Mouse (Mus musculus) bone marrow, adult 2 months (tissue): Measurements from ENCODE around the gene Csnk1d.

Experiments
- CTCF ChIP-seq: fragments of 200-500 bp; IDR thresholded peaks from 2 replicates; pipeline ENCODE4 v1.5.1; 2011; ENCODE audit warnings: low read length, control low read depth; ENCODE audit not compliant: control insufficient read depth, insufficient read depth
- POLR2A ChIP-seq: fragments of 200-500 bp; IDR thresholded peaks from 2 replicates; pipeline ENCODE4 v1.6.1; 2011; ENCODE audit warnings: low read depth, mild to moderate bottlenecking, control low read depth, low read length, borderline replicate concordance; ENCODE audit not compliant: control insufficient read depth

- TF ChIP-seq POLR2A (peak; percentile 40; the same call in 1 of the 2 replicates), CTCF (no peak)
Measured at GRCm38 (mm10) chr11:120932564-120933398, 58.3 kb downstream of the Csnk1d start, which contains the start of gene Ccdc57.
